Mouse (Mus musculus) large intestine, adult 2 months (tissue): Measurements from ENCODE around the gene Col10a1. TPM values are rescaled to one million over a fixed set of nuclear protein-coding genes. Genes with fewer than 3 reads are reported as not detected.
"Not testable (repeated sequence)": the region's sequence is repeated elsewhere in the genome, so short reads cannot be mapped to it uniquely, and the experiment has no call there.

Experiments
- DNase-seq: peaks from one replicate; pipeline ENCODE4 v3.0.0-alpha.2; 2012; ENCODE audit warnings: low read depth, low spot score
- WGBS: fragments of 180-500 bp; shearing (Covaris S2); methylation state at CpG from one replicate; pipeline ENCODE4 v1.1.7; 2018; 5-methylcytosine and 5-hydroxymethylcytosine counted together
- polyA plus RNA-seq: library from polyadenylated mRNA; depleted of rRNA; stranded (reverse); fragments of >200 nt; gene quantifications from 2 replicates; pipeline ENCODE4 v1.2.3, GENCODE M21; 2012; rRNA removed

Col10a1 gene
- not detected in 2 replicates for polyA plus RNA-seq

DNA sequence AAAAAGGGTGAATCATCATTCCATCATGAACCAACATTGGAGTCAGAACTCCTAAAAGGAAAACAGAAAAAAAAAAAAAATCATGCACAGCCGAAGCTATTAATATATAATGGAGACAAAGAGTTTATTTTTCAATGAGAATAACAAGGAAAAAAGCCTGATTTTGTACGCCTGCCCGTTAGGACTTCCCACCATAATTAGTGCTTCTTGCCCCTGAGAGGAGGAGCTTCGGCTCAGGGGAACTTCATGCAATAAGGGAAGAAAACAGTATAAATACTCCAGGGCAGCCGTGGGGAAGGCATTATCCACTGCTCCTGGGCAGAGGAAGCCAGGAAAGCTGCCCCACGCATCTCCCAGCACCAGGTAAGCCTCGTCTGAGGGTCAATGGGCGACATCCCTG lies at the start of gene Col10a1:
Gene Col10a1 (plus strand): TSS at position 301 of the 400 bp plus-strand sequence.
- no peak for DNase-seq
- WGBS, result 75% methylated on average over 8 of the region's 8 CpGs

DNA sequence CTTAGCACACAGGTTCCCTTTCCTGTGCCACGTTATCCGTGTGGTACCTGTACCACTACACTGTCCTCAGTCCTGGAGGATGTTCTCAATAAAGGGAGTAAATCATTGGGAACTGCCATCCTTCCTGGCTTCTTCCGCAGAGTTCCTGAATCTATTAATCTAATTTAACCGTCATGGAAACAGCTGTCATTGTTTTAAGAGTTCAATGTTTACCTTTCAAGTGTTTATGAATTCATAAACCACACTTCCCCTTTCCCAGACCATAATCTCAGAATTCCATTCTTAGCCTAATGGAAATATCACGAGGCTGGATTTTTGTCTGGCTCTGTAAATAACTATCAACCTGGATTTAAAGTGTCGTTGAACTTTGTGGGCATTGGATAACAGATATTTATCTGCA lies 48.8 kb upstream of the Col10a1 start:
- WGBS, result 47% methylated on average over 6 of the region's 6 CpGs
- no peak for DNase-seq

DNA sequence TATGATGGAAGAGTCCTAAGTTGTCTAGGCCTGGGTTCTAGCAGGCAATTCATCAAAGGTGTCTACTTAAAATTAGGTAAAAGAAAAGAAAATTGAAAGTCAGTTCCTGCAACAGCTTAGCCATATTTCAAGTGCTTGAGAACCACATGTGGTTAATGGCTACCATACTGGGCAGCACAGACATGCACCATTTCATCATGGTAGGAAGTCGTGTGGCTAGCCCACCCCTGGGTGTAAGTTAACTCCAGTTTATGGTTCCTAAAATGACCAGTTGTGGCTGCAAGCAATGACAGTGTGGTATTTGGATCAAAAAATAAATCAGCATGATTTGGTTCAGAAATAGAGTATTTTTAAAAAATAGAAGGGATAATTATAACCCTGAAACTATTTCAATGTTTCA lies 47.9 kb upstream of the Col10a1 start:
- 87% methylated on average over 1 of the region's 1 CpGs for WGBS
- no peak for DNase-seq

DNA sequence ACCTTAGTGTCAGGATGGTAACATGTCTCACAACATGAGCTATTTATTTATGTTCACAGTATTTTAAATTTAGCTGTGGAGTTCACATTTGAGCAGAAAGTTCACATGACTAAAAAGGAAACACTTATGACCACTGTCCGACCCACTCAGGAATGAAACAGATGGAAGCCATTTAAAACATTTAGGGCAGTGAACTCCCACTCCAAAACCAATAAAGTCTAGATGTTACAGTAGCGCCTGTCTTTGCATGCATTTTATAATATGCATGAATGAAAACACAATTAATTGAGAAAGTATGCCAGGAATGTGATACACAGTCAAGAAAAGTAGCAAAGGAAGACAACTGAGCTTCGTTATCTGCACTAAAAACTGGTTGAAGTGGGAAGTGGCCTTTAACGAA lies 37.6 kb upstream of the Col10a1 start:
- WGBS, result 80% methylated on average over 4 of the region's 4 CpGs
- DNase-seq, result no peak

DNA sequence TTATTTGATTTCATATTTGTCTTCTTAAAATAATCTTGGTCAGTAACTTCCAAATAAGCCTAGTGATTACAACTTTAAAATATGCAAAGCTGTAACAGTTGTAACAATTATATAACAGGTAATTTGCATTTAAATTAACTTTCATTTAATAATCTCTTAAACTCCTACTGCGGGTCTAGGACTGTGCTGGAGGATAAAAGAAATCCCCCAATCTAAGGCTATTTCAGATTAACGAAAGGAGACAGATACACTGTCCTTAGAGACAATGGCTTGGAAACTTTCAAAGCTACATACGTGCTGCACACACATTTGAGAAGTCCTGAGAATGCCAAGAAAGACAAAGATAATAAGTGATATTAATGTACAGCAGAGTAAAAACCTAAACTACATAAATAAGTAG lies 31.5 kb upstream of the Col10a1 start:
- no peak for DNase-seq
- 90% methylated on average over 3 of the region's 3 CpGs for WGBS

DNA sequence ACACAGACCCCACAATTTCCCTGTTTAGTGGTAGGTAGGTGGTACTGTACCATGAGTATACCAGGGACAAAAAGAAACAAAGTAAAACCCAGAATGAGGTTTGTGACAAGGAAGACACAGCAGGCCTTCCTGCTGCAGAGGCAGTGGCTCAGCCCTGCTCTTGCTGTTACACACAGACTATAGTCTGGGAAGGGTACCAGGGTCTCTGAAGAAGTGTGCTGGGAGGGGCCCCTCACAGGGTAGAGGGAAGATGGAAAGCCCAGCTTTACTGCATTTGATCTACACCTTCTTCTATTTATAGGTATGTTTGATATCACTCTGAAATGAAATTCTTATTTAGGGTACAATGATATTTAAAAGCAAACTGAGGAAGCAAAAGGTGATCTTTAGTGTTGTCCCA lies 26.0 kb upstream of the Col10a1 start:
- no peak for DNase-seq

DNA sequence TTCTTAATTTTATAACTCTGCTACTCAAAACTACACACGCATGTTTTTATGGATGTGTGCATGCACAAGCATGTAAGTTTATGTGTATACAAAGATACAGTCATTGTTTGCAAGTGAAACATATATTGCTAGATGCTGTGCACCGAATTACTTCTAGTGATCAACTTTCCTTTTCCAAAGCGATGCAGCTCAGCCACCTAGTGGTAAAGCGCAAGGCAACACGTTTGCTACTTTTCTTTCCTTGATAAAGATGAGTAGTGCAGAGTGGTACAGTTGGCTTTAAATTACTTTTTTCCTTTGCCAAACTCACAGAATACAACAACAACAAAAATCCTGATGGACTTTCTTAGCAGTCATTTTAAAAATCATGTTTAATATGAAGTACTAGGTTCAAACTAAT lies 21.6 kb upstream of the Col10a1 start:
- WGBS, result 69% methylated on average over 5 of the region's 5 CpGs
- DNase-seq, result no peak

DNA sequence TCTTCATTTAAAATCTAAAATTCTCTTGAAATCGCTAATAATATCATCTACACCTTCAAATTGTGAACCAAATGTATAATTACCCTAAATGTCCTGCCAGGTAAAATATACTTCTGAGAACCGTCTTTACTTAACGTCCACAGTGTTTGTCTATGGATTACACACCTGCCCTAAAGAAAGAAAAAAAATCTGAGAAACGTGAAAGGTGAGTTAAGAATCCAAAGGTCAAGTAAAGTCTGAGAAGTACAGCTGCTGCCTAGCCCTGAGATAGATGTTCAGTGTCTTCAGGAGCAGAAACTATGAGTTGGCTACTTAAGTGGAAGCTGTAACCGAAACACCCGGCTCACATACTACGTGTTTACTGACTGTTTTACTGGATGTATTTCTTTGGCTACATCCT lies 16.4 kb upstream of the Col10a1 start:
- 30% methylated on average over 7 of the region's 7 CpGs for WGBS
- no peak for DNase-seq

DNA sequence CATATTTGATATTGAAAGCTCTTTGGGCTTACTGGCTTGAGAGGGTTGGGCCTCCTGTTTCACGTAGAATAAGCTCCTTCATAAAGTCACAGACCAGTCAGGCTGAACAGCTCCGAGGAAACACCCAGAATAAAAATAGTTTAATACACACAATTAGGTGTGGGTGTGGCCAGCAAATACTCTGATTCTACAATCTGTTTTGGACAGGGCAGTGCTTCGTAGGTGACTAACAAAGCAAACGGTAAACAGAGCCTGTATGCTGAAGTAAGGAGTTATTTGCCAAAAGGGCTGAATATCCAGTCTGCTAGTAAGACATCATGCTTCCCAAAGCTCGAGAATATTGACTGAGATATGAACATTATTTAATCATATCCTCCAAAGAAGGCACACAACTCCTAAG lies 4.1 kb upstream of the Col10a1 start:
- 38% methylated on average over 5 of the region's 5 CpGs for WGBS
- peak; percentile 10 for DNase-seq

DNA sequence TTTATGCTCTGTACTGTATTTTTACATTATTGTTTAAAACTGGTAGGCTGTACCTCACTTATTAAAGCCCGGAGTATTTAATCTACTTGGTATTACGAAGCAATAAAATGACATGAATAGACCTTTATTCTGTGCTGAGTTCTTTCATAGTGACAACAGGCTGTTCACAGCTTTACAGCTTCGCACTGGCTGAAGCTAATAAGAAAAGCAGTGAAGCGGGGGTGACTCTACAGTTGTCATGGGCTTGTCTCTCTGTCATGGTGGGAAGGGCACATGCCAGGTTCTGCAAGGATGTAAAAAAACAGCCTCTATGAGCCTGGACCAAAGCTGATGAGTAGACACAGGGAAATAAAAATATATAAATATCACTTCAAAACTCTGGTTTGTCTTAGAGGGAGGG lies 7.2 kb downstream of the Col10a1 start:
- no peak for DNase-seq
- WGBS, result 81% methylated on average over 4 of the region's 4 CpGs

DNA sequence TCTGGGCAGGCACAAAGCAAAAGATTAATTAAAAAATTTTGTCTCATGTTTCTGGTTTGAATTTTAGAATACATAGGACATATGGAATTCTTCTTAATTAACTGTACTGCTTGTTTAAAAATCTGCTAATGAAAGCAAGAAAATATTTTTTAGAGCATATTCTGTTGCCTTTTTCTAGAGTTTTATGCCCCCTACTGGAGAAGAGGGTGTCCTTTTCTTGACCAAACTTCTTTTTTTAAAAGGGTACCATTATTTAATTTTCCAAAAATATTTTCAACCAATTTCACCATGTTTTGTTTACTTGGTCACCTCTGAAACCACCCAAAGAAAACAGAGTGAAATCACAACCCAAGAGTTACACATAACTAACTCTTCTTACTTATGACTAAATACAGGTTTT lies 9.5 kb downstream of the Col10a1 start:
- no peak for DNase-seq

DNA sequence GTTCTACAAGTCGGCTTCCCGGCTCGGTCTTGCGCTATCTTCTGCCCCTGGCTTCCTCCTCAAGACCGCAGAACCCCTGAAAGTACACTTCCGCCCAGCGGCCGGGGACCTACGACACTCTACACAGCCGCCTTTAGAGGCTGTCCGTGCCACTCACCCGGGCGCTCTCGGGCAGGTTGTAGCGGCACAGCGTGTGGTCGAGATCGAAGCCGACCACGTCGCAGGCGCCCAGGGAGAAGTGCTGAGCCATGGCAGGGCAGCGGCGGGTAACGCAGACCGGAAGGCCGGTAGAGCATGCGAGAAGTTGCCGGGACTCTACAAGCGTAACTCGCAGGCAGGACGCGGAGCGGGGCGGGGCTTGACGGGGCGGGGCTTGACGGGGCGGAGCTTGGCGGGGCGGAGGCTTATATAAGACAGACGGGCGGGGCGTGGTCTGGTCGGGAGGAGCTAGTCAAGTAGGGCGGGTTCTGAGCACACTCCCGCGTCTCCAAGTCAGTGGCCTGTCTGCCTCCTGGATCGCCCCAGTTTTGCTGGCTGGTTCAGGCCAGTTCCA lies 28.5 kb downstream of the Col10a1 start, which contains the start of gene Nt5dc1:
Gene Nt5dc1 (minus strand): TSS at position 349 of the 553 bp plus-strand sequence.
- WGBS, result under 1% methylated on average over 49 of the region's 49 CpGs
- peak; percentile 73 for DNase-seq

DNA sequence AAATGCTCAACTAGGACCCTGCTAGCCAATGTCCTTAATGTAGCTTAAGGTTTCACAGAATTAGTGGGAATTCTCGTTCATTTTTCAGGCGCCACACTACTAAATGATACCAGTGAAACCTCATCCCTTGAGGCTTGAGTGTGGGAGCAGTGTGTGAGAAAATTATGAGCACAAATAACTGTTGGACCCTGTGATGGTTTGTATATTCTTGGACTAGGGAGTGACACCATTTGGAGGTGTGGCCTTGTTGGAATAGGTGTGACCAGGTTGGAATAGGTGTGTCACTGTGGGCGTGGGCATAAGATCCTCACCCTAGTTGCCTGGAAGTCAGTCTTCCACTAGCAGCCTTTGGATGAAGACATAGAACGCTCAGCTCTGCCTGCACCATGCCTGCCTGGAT lies 29.0 kb downstream of the Col10a1 start:
- WGBS, result 40% methylated on average over 4 of the region's 4 CpGs
- DNase-seq, result not testable (repeated sequence)

DNA sequence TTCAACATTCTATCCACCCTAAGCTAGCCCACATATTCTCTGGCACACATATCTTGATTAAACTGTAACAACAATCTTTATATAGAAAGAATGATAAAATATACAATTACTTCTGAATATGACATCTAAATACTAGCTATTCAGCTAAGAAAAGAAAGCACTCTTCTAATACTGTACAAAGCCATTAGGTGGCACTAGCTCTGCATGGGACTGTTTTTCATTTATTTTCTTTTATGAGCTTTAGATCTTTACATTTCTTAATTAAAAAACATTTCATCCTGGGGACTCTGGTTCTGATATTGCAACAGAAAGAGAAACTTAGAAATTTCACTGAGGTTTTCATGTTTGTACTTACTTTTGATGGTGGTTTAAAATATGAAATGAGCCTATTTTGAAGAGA lies 42.0 kb downstream of the Col10a1 start:
- no peak for DNase-seq

DNA sequence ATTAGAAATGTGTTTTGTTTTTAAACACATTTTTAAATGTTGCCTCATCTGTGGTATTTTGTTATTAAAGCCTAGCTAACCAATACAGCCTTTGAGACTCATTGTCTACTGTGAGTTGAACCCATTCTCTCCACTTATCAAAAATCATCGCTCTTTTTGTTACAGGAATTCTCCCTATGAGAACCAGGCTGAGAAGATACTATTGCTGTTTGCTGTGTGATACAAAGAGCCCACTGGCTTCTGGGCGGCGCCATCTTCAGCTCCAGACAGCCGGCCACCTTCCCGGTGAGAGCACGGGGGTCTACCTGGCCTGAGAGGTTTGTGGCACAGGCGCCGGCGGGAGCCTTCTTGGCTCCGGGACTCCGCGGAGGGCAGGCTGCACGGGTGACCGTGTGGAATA lies 44.4 kb downstream of the Col10a1 start:
- 97% methylated on average over 7 of the region's 14 CpGs for WGBS

More for the DNA sequence above, 44.4 kb downstream of the Col10a1 start:
- DNase-seq, result not testable (repeated sequence)

Other genes with a start within 250 kb of the Col10a1 start
- gene Dse, start 182.3 kb upstream of the Col10a1 start, polyA plus RNA-seq, result 2.5 and 6.7 TPM in 2 replicates
- gene Tspyl1, start 107.8 kb upstream of the Col10a1 start, polyA plus RNA-seq, result 15.6 and 19.0 TPM in 2 replicates
- gene Tspyl4, start 92.5 kb upstream of the Col10a1 start, polyA plus RNA-seq, result 3.5 and 3.8 TPM in 2 replicates
- gene Nt5dc1, start 28.6 kb downstream of the Col10a1 start, polyA plus RNA-seq, result 3.4 and 6.8 TPM in 2 replicates
- gene Frk, start 93.4 kb downstream of the Col10a1 start, polyA plus RNA-seq, result 8.5 and 21.8 TPM in 2 replicates